Mouse (Mus musculus) thymus, postnatal 4 days (tissue): ENCODE results near the gene 1810013L24Rik.
"Not testable (repeated sequence)": the region's sequence is repeated elsewhere in the genome, so short reads cannot be mapped to it uniquely, and the experiment has no call there.

Experiments used
- DNase-seq: peaks from one replicate; pipeline ENCODE4 v3.0.0; 2021

Gene 1810013L24Rik

DNA sequence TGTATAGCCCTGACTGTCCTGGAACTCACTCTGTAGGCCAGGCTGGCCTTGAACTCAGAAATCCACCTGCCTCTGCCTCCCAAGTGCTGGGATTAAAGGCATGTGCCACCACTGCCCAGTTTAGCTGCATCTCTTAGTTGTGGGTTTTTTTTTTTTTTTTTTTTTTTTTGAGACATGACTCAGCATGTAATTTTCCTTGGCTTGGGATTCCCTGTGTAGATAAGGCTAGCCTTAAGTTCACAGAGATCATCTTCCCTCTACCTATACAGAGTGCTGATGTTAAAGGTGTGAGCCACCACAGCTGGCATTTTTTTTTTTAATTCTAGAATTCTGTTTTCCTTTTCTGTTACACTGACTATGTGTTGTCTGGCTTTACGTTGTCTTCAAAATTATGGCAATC lies 7.7 kb downstream of the 1810013L24Rik start:
- DNase-seq = no peak

DNA sequence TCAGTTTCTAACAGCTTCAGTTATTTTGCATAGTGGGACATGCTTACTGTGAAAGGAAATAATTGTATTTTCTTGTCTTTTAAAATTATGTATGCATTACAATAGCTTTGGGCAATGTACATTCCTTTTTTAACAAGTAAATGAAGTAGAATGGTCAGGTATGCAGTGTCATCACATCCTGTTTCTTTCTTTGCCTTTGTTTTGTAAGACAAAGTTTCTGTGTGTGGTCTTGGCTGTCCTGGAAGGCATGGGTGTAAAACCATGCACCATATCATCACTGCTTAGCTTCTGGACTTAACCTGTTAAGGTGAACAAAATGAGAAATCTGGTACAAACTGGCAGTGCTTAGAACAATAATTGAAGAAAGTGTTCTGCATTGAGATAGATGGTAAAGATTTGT lies 9.0 kb downstream of the 1810013L24Rik start:
- no peak for DNase-seq

DNA sequence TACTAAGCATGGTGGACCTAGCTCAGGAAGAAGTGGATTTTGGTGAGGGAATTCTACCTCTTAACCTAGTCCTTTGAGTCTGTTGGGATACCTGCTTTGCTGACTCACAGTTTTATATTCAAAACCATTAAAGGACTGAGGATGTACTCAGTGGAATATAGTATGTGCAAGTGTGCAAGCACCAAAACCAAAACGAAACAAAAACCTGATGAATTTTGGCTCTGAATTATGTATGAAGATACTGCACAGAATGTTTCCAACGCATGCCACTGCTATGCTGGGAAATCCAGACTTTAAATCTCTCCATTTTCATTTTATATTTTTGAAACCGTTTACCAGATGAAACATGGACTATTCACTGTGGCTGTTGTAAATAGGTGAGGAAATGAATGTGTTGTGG lies 10.7 kb downstream of the 1810013L24Rik start:
- no peak for DNase-seq

DNA sequence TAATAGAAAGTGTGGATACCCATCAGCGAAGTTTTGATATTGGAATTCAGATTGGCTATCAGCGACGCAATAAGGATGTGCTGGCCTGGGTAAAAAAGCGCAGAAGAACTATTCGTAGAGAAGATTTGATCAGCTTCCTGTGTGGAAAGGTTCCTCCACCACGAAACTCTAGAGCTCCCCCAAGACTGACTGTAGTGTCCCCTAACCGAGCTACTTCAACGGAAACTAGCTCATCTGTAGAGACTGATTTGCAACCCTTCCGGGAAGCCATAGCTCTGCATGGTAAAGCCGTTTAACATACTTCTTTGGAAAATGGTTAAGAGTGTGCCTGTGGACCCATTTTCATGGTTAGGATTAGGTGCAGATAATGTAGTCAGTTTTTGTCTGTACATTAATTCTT lies 13.1 kb downstream of the 1810013L24Rik start:
- DNase-seq = no peak

DNA sequence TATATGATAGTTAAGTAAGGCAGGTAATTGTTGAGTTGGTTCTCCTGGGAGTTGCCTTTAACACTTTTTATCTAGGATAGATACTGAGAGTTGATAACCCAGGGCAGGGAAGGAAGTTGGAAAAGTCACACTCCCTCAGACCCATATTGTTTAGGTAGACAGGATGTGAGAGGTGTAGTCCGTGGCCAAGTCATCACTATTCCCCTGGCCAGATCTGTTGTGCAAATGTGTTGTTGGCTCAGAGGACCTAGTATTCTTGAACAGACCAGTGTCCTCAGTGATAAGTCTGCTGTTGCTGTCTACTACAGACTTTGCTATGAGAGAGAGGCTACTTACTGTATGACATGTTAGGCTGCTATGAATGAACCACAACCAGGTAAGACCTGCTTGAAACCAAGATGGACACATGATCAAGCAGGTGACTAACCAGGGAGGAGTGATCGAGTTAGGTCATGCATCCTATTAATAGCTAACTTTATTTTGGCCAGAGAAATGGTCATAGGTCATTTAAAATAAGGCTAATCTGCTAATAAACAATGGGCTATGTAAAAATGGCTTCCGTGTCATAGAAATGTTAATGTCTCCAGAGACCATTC lies 13.8 kb downstream of the 1810013L24Rik start:
- no peak for DNase-seq

DNA sequence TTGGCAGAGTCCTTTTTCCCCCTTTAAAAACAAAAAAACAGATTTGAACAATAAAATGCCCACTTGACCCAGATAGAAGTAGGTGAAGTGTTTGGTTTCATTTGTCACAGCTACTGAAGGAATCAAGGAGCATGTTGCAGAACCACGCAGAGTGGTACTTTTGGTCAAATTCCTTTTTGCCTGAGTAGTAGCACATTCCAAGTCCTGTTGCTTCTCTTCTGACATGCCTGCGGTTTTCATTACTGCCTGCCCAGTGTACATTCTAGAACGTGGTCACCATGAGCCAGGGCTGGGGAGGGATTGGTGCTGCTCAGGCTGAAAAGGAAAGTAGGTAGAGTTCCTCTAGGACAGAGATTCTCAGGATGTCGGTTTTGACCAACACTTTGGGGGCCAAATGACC lies 16.1 kb downstream of the 1810013L24Rik start:
- no peak for DNase-seq

DNA sequence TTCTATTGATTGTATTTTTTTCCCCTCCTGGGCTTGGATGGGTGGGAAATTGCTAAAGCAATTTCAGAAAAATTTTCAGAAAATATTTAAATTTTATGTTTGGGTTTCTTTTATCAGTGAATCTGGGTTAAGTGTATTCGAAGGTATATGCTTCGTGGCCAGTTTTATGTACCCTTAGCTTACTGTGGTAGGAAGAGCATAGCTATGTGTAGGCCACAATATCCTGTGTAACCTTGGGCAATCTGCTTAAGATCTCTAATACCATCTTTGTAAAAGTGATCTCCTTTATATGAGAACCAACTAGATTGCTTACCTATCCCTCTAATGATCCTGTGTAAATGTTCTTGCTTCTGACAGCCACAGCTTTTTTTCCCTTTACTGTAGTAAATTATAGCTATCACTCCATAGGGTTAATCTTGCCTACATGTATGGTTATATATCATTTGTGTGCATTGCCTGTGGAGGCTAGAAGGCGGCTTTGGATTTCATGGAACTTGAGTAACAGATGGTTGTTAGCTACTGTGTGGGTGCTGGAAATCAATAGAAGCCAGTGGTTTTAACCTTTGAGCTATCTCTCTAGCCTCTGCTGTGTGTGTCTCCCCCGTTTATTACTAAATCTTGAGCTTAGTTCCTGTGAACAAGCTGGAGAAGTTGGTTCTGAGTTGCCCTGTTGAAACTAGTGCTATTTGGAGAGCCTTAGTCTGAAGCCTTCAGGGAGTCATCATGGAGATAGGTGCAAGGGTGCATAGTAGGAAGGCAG lies 18.6 kb downstream of the 1810013L24Rik start:
- DNase-seq = no peak

DNA sequence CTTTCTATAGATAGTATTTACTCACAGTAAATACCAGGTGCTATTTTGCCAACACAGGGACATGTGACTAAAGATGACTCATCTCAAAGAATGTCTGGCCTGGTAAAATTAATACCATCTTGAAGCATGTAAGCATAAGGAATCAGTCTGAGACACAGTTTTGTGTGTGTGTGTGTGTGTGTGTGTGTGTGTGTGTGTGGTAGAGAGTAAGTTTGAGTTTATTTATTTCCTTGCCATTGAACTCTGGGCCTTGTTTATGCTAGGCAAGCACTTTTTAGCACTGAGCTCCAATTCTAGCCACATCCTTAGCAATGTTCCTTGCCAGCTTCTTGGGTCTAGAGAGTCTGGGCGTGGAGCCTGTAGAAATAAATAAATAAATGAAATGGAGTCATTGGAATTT lies 20.0 kb downstream of the 1810013L24Rik start:
- no peak for DNase-seq

DNA sequence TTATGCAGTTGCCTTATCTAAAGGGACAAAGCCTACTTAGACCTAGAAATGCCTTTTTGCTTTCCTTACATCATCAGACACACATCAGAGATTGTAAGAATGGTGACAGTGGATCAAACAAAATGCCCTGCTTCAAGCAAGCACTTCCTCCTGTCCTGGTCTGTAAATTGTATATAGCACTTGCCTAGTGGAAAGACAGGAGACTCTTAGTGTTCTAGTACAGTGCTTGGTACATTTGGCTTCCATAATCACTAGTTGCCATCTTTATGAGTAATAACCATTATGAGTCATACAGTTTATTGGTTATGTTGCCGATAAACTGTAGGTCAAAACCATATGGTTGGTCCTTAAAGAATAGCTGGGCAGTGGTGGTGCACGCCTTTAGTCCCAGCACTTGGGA lies 25.2 kb downstream of the 1810013L24Rik start:
- DNase-seq = no peak

DNA sequence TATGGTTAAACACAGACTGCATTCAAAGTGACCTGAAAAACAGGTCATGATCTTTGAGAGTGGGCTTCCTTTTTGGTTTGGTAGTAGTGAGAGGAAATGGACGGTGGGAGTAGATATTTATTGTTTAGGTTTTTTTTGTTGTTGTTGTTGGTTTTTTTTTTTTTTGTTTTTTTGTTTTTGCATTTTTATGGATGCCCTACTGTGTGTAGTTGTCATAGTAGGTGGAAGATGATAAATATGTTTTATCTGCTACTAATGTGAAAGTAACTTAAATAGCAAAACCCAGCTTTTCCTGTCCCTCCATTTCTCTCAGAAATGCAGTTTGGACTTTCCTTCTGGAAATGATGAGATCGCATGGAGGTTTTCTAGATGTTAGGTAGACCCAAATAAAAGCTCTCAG lies 26.9 kb downstream of the 1810013L24Rik start:
- no peak for DNase-seq

DNA sequence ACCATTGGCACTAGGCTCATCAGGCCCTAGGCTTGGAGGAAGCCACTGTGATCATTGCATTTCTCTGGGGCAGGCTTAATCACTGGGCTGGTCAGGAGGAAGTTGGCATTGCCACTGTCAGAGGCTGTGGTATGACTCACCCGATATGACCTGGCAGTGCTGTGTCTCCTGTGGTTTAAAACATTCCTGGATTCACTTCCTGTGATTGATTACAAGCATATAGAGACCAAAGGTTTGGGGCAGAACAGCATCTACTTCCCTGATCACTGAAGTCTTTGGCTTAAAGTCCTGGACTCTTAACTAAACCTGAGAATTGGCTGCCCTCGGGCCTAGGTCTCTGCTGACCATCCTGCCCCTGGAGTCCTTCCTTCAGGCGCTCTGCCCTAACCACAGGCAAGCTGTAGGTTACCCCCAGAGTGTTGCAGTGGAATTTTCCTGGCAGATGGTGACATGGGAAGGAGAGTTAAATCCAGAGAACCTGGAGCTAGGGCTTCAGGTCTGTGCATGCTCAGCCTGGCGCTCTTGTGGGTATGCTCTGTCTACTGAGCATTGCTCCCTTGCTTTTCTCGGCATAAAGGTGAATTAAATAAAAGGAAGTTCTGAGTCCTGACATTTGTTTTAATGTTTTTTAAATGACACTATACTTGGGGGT lies 32.6 kb downstream of the 1810013L24Rik start:
- DNase-seq = no peak

DNA sequence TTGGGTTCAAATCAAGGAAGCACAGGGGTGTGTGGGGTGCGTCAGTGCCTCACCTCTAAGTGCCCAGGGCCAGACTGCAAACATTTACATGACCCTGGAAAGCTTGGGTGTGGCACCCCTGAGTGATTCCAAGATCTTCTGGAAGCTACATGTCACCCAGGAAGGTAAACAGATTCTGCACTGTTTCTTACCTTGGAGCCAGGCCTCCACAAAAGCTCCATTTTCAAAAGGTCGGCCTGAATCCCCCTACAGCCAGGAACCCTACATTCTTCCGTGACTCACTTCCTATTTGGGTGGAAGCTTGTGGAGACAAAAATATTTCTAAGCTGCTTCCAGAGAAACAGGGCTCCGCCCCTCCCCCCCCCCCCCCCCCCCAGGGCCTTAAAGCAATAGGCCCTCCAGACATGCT lies 34.3 kb downstream of the 1810013L24Rik start:
- DNase-seq = no peak

DNA sequence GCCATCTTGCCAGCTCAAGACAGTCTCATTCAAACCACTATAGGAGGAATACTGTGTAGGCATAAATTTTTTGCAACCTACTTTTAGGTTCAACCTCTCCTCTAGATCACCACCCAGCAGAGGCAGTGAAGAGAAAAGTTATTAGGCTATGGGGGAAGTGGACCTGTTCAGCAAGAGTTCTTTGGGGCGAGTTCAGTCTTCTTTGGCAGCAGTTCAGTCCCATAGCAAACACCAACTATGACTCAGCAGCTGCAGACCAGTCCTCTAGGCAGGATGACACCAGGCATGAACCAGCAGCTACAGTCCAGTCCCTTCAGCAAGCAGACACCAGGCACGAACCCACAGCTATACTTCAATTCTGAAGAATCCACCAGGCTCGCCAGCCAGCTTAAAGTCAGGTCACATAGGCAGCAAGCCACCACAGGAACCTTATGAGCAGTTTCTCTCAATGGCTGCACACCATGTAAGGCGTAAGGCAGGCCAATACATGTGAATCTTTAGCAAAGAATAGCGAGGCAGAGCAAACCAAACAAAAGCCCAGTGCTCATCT lies 37.6 kb downstream of the 1810013L24Rik start:
- no peak for DNase-seq

DNA sequence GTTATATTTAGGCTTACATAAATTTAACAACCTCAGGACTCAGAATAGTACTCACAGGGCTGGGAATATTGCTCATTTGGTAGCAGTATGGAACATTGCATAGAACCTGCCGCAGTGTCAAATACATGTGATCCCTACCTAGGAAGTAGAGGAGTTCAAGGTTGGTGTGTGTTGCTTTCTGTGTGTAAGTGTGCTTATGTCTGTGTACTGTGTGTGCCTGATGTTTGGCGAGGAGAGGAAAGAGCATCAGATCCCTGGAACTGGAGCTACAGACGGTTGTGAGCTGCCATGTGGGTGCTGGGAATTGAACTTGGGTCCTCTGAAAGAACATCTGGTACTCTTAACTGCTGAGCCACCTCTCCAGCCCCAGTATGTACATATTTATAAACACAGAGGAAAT lies 38.6 kb downstream of the 1810013L24Rik start:
- no peak for DNase-seq

DNA sequence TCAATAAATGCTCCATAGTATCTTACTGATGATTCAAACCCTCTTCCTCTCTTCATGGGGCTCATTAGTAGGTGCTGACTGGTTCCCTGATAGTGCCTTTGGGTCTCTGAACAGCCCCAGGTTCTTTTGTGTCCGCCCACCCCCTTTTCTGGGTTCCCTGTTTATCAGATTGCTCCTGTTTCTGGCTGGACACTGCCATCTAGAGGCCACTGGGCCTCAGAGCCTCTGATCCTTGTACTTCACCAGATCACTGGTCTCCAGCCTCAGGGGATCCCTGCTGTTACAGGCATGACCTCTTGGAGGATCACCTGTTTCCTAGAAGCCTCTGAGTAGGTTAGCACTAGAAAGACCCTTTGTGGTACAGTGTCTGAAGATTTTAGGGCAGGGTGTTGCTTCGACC lies 39.8 kb downstream of the 1810013L24Rik start:
- peak; percentile 76 for DNase-seq

DNA sequence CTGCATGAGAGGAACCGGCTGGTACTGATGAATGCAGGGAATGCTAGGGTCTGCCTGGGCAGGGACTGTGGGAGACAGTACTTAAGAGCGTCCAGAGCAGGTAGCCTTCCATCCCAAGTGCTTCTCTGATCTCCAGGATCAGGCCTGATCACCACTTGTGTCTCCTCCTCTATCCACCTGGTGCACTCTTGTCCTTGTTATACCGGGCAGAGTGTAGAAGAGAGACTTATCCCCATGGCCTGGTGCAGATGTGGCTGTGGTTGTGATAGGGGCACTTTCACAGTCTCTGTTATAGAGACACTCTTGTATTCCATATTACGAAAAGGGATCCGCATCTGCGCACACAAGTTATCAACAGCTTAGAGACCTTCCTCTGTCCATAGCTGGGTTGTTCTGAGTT lies 41.5 kb downstream of the 1810013L24Rik start:
- DNase-seq = no peak

DNA sequence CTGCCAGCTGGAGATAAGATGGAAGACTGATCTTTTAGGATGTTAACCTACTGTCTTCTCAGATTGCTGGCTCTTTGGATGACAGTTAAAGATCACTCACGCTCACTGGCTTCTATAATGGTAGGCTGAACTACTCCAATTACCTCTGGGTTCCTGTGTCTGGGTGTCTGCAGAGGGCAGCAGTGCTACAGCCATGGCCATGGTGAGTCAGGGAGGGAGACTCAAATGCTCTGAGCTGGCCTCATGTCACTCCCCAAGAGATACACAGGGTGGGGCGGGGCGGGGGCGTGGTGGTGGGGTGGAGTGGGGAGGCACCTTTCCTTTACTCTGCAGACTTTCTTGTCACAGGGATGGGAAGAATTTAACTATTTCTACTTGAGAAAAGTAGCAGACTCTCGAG lies 42.1 kb downstream of the 1810013L24Rik start:
- DNase-seq = no peak

DNA sequence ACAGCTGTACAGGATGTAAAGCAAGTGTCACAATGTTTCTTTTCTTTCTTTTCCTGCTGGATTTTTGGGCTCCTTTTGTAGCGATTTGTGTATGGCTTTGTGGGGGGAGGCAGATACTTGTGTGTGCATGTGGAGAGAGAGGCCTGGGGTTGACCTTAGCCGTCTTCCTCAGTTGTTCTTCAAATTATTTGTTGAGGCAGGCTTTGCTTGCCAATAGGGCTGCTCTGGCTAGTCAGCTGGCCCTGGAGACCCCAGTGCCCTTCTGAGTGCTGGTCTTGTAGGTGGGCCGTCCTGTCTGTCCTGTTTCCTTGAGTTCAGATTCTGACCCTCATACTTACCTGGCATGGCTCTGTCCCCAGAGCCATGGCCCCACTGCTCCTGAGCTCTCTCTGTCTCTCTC lies 42.6 kb downstream of the 1810013L24Rik start:
- no peak for DNase-seq

DNA sequence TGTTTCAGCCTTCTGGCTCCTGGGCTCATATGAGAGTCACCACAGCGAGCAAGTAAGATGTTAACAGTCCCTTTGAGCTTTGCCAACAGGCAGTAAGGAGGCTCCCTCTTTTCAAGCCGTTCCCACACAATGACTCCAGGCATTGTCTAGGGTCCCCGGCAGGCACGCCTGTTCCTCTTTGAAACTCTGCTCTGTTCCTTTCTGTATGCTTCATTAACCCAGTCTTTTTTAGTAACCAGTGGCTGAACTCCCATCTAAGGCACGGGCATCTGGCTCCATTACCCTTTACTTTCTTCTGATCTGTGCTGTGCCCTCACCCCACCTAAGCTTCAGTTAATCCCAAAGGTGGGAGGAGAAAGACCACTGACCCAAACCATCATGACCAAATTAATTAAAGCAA lies 50.2 kb downstream of the 1810013L24Rik start:
- no peak for DNase-seq

DNA sequence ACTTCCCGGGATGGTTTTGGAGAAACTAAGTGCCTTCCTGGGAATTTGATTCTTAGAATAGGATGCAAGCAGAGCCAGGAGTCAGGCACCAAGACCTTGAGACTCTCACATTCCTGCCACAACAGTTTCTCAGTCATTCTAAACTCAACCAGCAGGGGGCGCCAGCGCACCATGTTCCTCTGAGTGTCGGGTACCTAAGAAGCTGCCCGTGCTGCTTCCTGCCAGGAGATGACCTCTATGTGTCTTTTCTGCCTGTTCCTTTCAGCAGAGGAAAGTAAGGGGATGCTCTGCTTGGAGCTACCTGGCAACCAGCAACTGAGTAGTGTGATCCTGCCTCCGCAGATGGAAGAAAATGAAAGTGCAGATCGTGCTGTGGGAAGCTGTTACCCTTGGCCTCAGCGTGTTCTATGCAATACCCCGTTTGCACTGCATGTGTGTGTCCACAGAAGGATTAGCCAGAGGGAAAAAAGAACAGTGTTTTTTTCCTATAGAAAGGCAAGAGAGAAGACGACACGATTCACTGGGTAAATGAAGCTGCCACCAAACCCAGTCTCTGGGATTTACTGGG lies 53.9 kb downstream of the 1810013L24Rik start:
- DNase-seq = peak; percentile 88

DNA sequence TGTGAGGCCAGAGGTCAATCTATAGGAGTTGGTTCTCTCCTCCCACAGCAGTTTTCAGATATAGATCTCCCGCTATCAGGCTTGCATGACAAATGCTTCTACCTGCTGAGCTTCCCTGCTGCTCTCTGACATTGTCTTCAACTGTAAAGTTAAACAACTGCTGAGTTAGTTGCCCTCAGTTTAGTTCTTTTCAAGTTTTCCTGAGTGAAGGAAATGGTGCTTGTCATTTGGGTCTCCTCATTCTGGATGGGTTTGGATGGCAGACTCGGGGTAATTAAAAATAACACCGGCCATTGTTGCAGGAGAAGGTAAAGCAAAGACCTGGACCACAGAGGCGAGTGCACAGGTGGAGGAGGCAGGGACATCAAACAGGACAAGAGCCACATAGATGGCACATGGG lies 64.3 kb downstream of the 1810013L24Rik start:
- not testable (repeated sequence) for DNase-seq

DNA sequence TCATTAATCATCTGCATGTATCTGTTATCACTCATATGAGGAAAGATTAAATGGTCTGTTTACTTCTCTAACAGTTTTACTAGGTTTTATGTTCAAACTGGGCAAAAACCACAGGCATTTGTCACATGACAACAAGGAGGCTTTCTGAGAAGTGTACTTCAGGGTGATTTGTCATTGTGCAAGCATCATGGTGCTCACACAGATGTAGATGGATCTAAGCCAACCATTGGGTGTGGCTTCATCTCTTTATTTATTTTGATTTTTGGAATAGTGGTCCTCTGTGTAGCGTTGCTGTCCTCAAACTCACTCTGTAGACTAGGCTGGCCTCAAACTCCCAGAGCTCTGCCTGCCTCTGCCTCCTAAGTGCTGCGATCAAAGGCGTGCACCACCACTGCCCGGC lies 65.4 kb downstream of the 1810013L24Rik start:
- no peak for DNase-seq

DNA sequence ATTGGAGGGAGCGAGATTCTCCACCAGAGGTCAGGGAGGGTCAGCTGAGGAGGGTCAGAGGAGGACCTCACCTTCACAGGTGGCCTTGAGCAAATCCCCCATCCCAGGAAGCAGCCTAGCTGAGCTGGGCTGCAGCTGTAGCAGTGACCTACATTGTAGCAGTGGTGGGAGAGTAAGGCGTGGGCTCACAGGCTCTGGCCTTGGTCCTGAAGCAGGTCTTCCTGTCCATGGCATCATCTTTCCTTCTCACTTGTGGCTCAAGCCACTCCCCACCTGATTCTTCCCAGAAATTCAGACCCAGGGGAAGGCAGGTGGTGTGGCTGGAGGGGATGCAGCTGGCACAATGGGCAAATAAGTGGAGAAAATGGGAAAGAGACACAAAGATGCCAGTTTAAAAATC lies 76.2 kb downstream of the 1810013L24Rik start:
- DNase-seq = not testable (repeated sequence)
